Mouse (Mus musculus): ENCODE measurements around the gene Slc4a7.
"Not testable (repeated sequence)": the region's sequence is repeated elsewhere in the genome, so short reads cannot be mapped to it uniquely, and the experiment has no call there.

Gene Slc4a7

DNA sequence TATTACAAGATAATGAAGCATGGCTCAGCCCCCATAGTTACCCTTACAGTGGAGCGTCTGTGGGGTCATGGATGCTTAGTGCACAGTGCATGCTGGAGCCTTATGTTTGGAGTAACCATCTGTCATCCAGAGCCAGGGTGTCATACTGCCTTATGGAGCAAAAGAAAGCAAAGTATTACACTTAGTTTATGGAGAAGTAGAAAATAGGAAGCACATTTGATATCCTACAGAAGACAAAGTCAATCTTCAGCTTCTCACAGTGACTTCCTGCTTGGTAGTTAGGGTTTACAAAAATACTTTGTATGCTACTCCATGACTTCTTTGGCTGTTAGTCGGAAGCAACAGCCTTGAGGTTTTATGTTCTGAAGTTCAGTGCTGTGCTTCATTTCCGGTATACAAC lies 98.7 kb downstream of the Slc4a7 start:
- DNase-seq = no peak

- DNase-seq = not testable (repeated sequence)
These were observed 101.0 kb downstream of the Slc4a7 start, which contains the start of gene Nek10 for GRCm38 (mm10) chr14:14803115-14803514. Gene Nek10, plus strand, starts transcription at chr14:14803415.

- peak; percentile 5 to 12 for DNase-seq
These were observed 101.9 kb downstream of the Slc4a7 start for GRCm38 (mm10) chr14:14803921-14804517.

GRCm38 (mm10) chr14:14804518-14805212 lies 102.6 kb downstream of the Slc4a7 start:
- DNase-seq = no peak

DNA sequence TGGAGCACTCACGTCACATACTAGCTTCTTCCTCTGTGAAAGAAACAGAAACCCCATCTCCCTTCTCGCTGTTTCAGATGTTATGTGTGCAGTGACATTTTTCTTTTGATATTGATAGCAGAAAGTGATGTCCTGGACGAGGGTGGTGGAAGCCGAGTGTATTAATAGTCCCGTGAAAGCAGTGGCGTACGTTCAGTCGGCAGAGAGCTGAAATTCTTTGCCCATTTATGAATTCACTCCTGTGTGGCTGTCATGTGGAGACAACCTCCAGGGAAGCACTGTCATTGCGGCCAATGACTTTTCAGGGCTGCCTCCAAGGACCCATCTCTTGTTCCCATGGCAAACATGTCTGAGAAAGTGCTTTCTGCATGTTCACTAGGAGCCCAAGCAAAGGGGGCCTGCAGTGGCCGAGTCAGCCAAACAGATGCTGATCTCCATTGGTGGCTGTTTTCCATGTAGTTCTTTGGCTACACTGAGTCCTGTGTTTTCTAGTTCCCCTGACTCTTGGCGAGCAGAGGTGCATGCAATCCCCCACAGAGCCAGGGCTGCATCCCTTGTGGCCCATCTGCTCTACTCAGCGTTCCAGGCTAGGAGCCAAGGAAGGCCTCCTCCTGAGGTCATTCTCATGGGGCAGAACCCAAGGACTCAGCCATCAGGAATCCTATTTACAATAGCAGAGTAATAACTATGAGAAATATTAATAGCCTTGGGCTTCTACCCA lies 130.6 kb downstream of the Slc4a7 start:
- peak; percentile 68 to 71 for DNase-seq

DNA sequence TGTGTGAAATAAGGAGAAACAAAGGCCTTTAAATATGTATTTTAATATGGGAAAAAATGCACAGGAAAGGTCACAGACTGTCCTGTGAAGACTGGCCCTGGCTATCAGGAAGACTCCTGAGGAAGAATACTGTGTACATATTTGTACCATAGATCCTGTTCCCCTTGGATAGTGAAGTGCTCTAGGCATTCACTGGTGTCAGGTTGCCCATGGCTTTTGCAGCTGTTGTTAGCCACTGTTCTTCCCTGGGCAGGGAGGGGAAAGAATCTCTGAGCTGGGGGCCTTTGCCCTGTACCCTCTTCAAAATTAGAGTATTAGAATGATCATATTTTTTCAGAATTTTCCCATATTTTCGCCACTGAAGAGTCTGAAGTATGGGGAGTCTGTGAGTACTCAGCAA lies 131.4 kb downstream of the Slc4a7 start:
- no peak for DNase-seq

GRCm38 (mm10) chr14:14834266-14834665 lies 132.2 kb downstream of the Slc4a7 start:
- no peak for DNase-seq

GRCm38 (mm10) chr14:14837627-14838026 lies 135.5 kb downstream of the Slc4a7 start:
- DNase-seq = no peak

- peak; percentile 37 to 58 for DNase-seq
These were observed 136.0 kb downstream of the Slc4a7 start for GRCm38 (mm10) chr14:14838109-14838508.

- no peak for DNase-seq
These were observed 140.9 kb downstream of the Slc4a7 start for GRCm38 (mm10) chr14:14842734-14843530.
